Mouse (Mus musculus) C2C12 (cell line): ENCODE results near the gene Sprn.

Experiments used
- CEBPB ChIP-seq: IDR thresholded peaks from one replicate; pipeline ENCODE4 v1.6.1; 2011; ENCODE audit warnings: low read depth, mild to moderate bottlenecking, control low read depth, moderate library complexity
- CTCF ChIP-seq: IDR thresholded peaks from one replicate; pipeline ENCODE4 v1.5.1; 2011; ENCODE audit not compliant: control insufficient read depth, insufficient read depth, insufficient read length
- FOSL1 ChIP-seq: IDR thresholded peaks from one replicate; pipeline ENCODE4 v1.8.0; 2011; ENCODE audit warnings: mild to moderate bottlenecking, low read length; ENCODE audit not compliant: poor library complexity, insufficient read depth, severe bottlenecking
- MAX ChIP-seq: IDR thresholded peaks from one replicate; pipeline ENCODE4 v1.6.1; 2011; ENCODE audit warnings: mild to moderate bottlenecking, control low read depth
- MYOD1 ChIP-seq: IDR thresholded peaks from one replicate; pipeline ENCODE4 v1.6.1; 2011; ENCODE audit warnings: low read depth; ENCODE audit not compliant: control insufficient read depth, insufficient read length
- MYOG ChIP-seq: IDR thresholded peaks from one replicate; pipeline ENCODE4 v1.6.1; 2011; ENCODE audit not compliant: control insufficient read depth, insufficient read length; ENCODE audit errors: extremely low read depth
- USF1 ChIP-seq: IDR thresholded peaks from one replicate; pipeline ENCODE4 v1.6.1; 2011; ENCODE audit warnings: low read depth, mild to moderate bottlenecking, control low read depth, moderate library complexity

DNA sequence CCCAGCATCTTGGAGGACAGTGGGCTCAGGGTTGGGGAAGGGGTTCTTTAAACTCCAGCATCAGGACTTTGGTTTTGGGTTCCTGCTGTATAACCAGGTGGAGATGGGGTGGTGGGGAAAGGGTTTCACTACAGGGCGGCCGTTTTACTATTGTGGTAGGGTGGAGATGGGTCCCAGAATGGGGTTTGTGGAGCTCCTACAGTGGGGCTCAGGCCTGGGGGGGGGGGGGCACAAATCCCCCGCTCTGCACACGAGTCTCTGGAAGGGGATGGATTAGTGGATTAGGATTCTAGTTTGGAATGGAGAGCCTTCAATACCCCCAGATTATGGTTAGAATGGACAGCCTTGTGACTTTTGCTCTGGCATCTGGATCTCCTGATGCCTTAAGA is 854 bp downstream of the Sprn start:
- TF ChIP-seq CEBPB (no peak), CTCF (no peak), MAX (no peak), MYOG (no peak), MYOD1 (no peak), USF1 (no peak), FOSL1 (no peak)
